Mouse (Mus musculus) spleen, adult 2 months (tissue): ENCODE measurements around the gene Ctr9. TPM values are rescaled to one million over a fixed set of nuclear protein-coding genes. Genes with fewer than 3 reads are reported as not detected.
A peak's percentile ranks its signal among the peaks of the same experiment; 100 is the strongest.

Experiments used
- DNase-seq, 2 experiments: peaks; one replicate each; pipeline versions ENCODE4 v3.0.0 to v3.0.0-alpha.2; 2012 to 2021; ENCODE audit warnings: low spot score in 2 of 2, low read depth in 1 of 2
- H3K27ac ChIP-seq: fragments of 200-500 bp; 2 replicates; pipeline ENCODE4 v1.5.1; 2012; ENCODE audit warnings: low read length, inconsistent platforms; ENCODE audit not compliant: insufficient read depth
- H3K27me3 ChIP-seq: fragments of 200-500 bp; 2 replicates; pipeline ENCODE4 v1.6.1; 2012; ENCODE audit warnings: mild to moderate bottlenecking, moderate library complexity, low read length, inconsistent platforms; ENCODE audit not compliant: control insufficient read depth, insufficient read depth
- H3K36me3 ChIP-seq: fragments of 200-500 bp; 2 replicates; pipeline ENCODE4 v1.6.1; 2012; ENCODE audit warnings: mild to moderate bottlenecking, low read length, inconsistent platforms; ENCODE audit not compliant: control insufficient read depth, insufficient read depth
- H3K4me1 ChIP-seq: fragments of 200-500 bp; 2 replicates; pipeline ENCODE4 v1.6.1; 2011; ENCODE audit warnings: inconsistent platforms; ENCODE audit not compliant: control insufficient read depth, insufficient read depth, insufficient read length
- H3K4me3 ChIP-seq: fragments of 200-500 bp; 2 replicates; pipeline ENCODE4 v1.5.1; 2011; ENCODE audit warnings: mild to moderate bottlenecking, inconsistent platforms; ENCODE audit not compliant: insufficient read depth, insufficient read length; ENCODE audit errors: extremely low read depth
- CTCF ChIP-seq: fragments of 200-500 bp; IDR thresholded peaks from 2 replicates; pipeline ENCODE4 v1.5.1; 2011; ENCODE audit warnings: mild to moderate bottlenecking, inconsistent platforms; ENCODE audit not compliant: insufficient read depth, insufficient read length, insufficient replicate concordance; ENCODE audit errors: extremely low read depth
- POLR2A ChIP-seq: fragments of 200-500 bp; IDR thresholded peaks from 2 replicates; pipeline ENCODE4 v1.6.1; 2011; ENCODE audit warnings: low read depth, low read length, inconsistent platforms
- WGBS: fragments of 180-500 bp; shearing (Covaris S2); methylation state at CpG from one replicate; pipeline ENCODE4 v1.1.7; 2018; 5-methylcytosine and 5-hydroxymethylcytosine counted together
- polyA plus RNA-seq: library from polyadenylated mRNA; depleted of rRNA; stranded (reverse); fragments of >200 nt; gene quantifications from 2 replicates; pipeline ENCODE4 v1.2.3, GENCODE M21; 2012

Ctr9 gene
- polyA plus RNA-seq, 1 experiment, result 6.0 TPM

DNA sequence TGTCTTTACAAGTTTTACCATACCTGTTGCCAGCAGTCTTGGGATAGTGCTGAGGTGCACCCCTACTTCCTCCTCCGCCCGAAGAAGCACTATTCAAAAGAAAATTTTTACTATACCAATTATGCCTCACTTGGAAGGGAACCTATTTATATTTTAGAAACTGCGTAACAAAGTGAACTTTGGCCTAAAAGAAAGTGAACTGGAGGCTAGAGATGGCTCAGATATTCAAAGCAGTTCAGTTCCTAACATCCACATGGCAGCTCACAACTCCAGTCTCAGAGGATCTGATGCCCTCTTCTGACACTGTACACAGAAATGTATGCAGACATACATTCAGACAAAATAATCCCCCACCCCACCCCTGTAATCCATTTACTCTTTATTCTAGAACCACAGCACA is 52.1 kb downstream of the Ctr9 start:
- Histone ChIP-seq H3K27me3 (no peaks in the 10 kb centered on the region), H3K4me1 (peaks cover 2% of the 10 kb centered on the region; the same call in 1 of the 2 replicates), H3K36me3 (peaks cover 48% of the 10 kb centered on the region), H3K4me3 (no peak overlapping the region), H3K27ac (no peak overlapping the region; the same call in 1 of the 2 replicates)
- TF ChIP-seq POLR2A, result no peak
- no peak for TF ChIP-seq CTCF
- DNase-seq, result no peak
- WGBS, result 51% methylated on average over 3 of the region's 3 CpGs

DNA sequence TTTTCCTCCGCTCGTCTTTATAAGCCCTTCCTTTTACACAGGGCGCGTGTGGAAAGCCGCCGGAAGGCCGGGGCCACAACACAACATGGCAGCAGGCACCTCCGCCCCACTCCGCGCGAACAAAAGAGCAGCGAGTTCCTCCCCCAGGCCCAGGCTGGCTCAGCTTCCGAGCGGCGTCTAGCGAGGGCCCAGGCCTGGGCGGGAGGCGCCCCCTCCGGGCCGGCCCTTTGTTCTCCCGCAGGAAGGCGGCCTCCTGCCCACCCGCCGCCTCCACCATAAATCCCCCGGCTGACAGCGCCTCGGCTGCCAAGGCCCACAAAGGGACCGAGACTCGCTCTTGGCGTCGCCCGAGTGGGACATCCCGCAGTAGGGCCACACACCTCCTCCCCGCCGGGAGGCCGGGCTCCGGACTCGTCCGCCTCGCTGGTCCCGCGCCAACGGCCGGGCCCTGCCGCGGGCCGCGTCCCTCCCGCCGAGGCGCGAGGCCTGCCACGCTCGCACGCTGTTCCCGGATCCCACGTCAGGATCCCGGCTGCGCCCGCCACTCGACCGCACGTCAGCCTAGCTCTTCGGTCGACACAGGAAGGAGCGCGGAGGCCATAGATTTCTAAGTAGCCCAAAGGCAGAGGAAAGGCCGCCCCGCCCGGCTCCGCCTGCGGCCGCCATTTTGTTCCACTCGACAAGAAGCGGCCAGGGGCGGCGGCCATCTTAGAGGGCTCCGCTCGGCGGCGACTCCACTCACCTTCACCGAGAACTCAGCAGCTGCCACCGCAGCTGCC is 53.5 kb downstream of the Ctr9 start:
- Histone ChIP-seq H3K27ac (peak overlapping the region; percentile 100), H3K4me1 (peaks cover 2% of the 10 kb centered on the region; the same call in 1 of the 2 replicates), H3K27me3 (no peaks in the 10 kb centered on the region), H3K4me3 (peak overlapping the region; percentile 100), H3K36me3 (peaks cover 37% of the 10 kb centered on the region)
- peak; percentile 59 to 80 for DNase-seq
- WGBS, result under 1% methylated on average over 81 of the region's 83 CpGs
- peak; percentile 48 for TF ChIP-seq POLR2A
- TF ChIP-seq CTCF, result no peak

DNA sequence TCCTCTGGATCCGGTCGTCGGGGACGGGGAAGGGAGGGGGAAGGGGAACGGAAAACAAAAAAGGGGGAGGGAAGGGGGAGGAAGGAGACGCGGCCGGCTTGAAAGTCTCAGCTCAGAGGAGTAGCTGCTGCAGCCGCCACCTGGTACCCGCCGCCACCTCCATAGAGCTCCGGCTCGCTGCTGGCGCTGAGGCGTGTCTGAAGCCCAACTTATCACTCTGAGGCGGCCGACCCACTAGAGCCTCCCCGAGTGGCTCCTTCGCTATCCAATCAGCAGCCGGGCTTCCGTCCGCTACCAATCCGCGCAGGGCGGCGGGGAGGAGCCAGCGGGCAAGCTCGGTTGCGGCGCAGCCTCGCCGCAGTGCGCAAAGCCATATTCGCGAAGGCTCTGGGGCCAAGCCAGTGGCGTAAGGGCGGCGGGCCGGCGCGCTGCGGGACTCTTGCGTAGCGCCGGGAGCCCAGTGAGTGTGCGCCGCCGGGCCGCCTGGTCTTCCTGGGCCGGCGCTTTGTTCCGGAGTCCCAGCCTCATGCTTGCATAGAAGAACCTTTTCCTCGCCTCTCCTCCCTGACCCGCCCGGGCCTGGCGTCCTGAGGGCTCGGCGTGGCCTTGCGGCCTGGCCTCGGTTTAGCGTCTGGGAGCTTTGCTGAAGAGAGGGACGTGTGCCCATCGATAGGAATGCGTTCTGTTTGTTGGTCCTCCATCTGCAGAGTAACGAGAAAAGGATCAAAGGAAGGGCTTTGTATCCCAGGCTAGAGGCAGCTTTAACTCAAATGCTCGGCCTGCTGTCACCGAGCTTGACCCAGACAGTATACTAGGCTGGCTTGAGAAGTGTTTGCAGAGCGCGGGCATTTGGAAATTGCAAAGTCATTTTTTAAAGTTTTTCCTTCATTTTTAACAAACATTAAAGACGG is 54.3 kb downstream of the Ctr9 start, which contains the start of gene Eif4g2:
Gene Eif4g2 (minus strand): TSS at position 209 of the 911 bp plus-strand sequence.
- no peak for TF ChIP-seq CTCF
- TF ChIP-seq POLR2A, result peak; percentile 99
- peaks cover 28% of the 10 kb centered on the region for H3K36me3 ChIP-seq
- H3K27me3 ChIP-seq, result no peaks in the 10 kb centered on the region
- H3K27ac ChIP-seq, result peak within 1 kb of the TSS; percentile 100
- peak within 1 kb of the TSS; percentile 100 for H3K4me3 ChIP-seq
- peaks cover 2% of the 10 kb centered on the region; the same call in 1 of the 2 replicates for H3K4me1 ChIP-seq
- peak; percentile 95 to 99 for DNase-seq
- under 1% methylated on average over 67 of the region's 70 CpGs for WGBS

DNA sequence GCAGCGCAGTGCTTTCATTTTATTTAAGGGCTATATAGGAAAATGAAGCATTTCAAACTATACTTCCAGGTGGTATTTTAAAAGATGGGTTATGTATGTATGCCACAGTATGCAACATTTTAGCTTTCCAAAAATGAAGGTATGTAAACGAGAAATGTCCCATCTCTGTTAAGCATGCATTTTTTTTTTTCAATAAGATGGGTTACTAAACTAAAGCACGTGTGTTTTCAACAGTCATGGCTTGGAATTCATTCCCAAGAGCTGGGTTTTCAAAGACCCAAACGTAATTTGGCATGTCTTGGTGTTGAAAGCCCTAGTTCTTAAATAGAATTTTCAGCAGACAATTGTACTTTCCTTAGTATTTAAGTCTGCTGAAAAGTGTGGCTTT is 55.0 kb downstream of the Ctr9 start:
- TF ChIP-seq POLR2A (no peak), CTCF (no peak)
- WGBS, result 8% methylated on average over 4 of the region's 4 CpGs
- Histone ChIP-seq H3K4me1 (peaks cover 2% of the 10 kb centered on the region; the same call in 1 of the 2 replicates), H3K27me3 (no peaks in the 10 kb centered on the region), H3K4me3 (peak overlapping the region; percentile 79; the same call in 1 of the 2 replicates), H3K27ac (peak overlapping the region; percentile 93), H3K36me3 (peaks cover 24% of the 10 kb centered on the region)
- DNase-seq, result no peak

DNA sequence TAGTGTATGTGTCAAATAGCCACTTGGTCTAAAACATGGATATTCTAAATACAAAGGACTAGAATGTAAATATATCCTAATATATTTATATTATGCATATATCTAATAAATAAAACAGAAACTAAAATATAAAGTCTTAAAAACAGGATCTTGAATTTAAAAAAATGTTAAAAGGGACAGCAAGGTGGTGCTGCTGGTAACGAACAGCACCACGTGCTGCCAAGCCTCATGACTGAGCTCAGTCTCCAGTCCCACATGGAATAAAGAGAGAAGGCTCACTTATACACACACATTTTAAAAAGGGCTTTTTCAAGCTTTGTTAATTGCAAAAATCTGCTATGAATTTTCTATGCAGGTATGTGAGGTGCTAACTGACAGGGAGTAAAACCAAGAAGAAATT is 55.7 kb downstream of the Ctr9 start:
- Histone ChIP-seq H3K4me3 (no peak overlapping the region), H3K4me1 (peaks cover 2% of the 10 kb centered on the region; the same call in 1 of the 2 replicates), H3K36me3 (peaks cover 20% of the 10 kb centered on the region), H3K27ac (no peak overlapping the region), H3K27me3 (no peaks in the 10 kb centered on the region)
- 33% methylated on average over 2 of the region's 2 CpGs for WGBS
- DNase-seq, result no peak
- TF ChIP-seq POLR2A (no peak), CTCF (no peak)

DNA sequence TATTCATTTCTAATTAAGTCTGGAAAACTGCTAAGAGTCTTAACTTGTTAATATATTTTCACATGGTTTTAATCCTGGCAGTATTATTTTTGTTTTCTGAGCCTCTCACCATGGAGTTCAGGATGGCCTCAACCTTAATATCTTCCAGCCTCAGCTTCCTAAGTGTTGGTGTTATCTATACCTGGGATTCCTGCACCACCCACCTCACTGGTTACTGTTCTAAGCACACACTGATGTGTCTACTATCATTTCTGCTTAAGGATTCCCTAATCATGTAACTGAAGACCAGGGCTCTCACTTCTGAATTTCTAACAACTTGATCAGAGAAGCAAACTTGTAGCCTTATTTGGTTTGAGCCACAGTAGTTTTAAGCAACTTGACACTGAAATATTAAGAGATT is 56.4 kb downstream of the Ctr9 start:
- Histone ChIP-seq H3K27ac (no peak overlapping the region), H3K36me3 (peaks cover 12% of the 10 kb centered on the region), H3K4me1 (peaks cover 2% of the 10 kb centered on the region; the same call in 1 of the 2 replicates), H3K27me3 (no peaks in the 10 kb centered on the region), H3K4me3 (no peak overlapping the region)
- TF ChIP-seq CTCF, result no peak
- TF ChIP-seq POLR2A, result no peak
- DNase-seq, result no peak
